Mouse (Mus musculus): Measurements from ENCODE around the gene Gal3st3. TPM values are rescaled to one million over a fixed set of nuclear protein-coding genes. Genes with fewer than 3 reads are reported as not detected.

Gene Gal3st3
- polyA plus RNA-seq (2015; fragmentation: Nextera tagmentation; extraction: Ambion mirVana) = 0.55 and 1.7 TPM in 2 replicates

DNA sequence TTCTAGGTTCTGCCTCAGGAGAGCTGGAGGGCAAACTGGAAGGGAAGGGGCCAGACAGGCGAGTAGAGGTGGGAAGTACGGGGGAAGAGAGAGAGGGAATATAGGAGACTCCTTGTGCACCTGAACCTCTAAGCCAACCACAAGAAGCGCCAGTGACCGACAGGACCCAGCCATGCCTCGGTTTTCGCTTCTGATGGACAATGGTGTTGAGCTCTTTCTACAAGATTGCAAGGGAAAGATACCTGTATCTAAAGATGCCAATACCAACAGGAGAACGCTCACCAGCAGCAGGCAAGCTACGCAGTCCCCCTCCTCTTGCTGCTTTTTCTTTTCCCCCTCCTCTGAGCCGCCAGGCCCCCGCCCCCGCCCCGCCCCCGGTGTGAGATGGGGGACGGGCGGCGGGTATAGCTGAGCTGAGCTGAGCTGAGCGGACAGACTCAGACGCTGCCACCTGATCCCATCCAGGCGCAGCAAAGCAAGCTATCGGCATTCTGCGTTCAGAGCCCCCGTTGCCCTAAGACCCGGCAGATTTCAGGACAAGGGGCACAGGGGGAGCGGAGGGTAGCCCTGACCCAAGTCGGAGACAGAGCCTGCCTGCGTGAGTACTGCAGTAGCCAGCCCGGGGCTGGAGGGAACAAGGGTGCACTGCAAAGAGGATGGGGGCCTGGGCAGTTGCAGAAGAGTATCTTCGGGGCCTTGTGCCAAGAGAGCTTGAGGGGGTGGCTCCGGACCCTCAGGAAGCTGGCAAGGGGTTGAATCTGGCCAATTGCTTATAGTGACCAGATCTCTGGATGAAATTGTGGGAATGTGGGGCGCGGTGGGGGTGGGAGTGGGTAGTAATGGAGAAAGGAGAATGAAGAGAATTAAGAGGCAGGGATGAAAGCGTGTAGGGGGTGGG is at the start of gene Gal3st3:
Gal3st3 (plus strand) TSS at position 429 of the 898 bp plus-strand sequence.

GRCm38 (mm10) chr19:5272801-5273733 is 25.1 kb upstream of the Gal3st3 start, which contains the start of gene Pacs1:
Gene Pacs1, minus strand, starts transcription at chr19:5273119.

DNA sequence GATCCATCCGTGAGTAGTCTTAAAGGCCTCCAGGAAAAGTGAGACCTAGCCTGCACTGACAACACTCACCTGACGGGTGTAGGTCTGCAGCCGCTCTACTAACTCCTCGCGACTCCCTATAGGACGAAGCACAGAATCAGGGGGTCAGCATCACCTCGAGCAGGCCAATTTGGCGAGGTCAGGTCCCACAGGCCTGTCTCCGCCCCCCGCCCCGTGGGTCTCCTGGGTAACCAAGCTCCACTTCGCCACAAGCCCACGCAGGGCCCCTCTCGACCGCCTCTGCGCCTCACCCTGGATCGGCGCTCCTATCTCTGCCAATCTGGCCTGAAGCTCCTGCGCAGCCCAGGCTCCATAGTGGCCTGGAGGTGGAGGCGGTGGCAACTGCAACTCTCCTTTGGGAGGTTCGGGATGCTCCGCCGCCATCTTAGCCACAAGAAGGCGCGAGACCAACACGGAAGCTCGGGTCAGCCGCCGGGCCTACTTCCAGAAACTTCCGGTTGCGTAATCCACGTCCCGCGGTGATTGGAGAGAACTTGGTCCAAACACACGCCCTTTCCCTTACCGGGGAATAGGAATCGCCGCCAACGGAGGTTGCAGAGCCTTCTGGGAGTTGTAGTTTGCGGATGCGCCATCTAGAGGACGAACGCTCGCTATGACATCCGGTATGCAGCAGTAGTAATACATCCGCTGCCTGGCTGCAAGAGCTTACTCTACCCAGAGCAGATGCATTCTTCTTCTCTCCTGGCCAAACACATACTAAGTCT is 3.0 kb upstream of the Gal3st3 start, which contains the start of gene Sf3b2:
Sf3b2 (minus strand) TSS at position 484 of the 764 bp plus-strand sequence.

DNA sequence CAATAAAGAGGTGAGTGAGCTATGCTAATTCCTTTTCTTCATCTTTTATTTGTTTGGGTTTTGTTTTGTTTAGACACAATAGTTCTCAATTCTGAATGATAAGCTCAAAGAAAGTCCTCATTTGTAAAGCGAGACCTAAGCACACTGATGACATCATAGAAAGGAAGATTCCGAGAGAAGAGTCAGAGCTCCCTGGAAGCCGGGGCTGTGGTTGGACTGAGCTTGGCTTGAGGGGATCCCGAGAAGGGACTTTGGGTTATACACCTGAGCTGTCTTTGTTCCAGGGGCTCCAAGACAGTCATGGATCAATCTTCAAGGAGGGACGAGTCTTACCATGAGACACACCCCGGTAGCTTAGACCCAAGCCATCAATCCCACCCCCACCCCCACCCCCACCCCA is 37.3 kb downstream of the Gal3st3 start, which contains the start of gene Catsper1:
Catsper1 (plus strand) TSS at position 301 of the 400 bp plus-strand sequence.

GRCm38 (mm10) chr19:5349502-5349873 is 51.4 kb downstream of the Gal3st3 start, which contains the start of gene Cst6:
Gene Cst6, minus strand, starts transcription at chr19:5349574.

Other genes with a start within 250 kb of the Gal3st3 start
- gene Rin1, start 247.8 kb upstream of the Gal3st3 start, polyA plus RNA-seq (2015; fragmentation: Nextera tagmentation; extraction: Ambion mirVana) = 1.1 and 1.5 TPM in 2 replicates
- 79.7 and 120 TPM in 2 replicates for gene Cd248, start 230.3 kb upstream of the Gal3st3 start, polyA plus RNA-seq (2015; fragmentation: Nextera tagmentation; extraction: Ambion mirVana)
- gene Tmem151a, start 212.8 kb upstream of the Gal3st3 start, polyA plus RNA-seq (2015; fragmentation: Nextera tagmentation; extraction: Ambion mirVana) = 6.4 and 9.5 TPM in 2 replicates
- gene Yif1a, start 209.8 kb upstream of the Gal3st3 start, polyA plus RNA-seq (2015; fragmentation: Nextera tagmentation; extraction: Ambion mirVana) = 83.2 and 106 TPM in 2 replicates
- gene Cnih2, start 199.8 kb upstream of the Gal3st3 start, polyA plus RNA-seq (2015; fragmentation: Nextera tagmentation; extraction: Ambion mirVana) = 19.6 and 30.8 TPM in 2 replicates
- 213 and 238 TPM in 2 replicates for gene Rab1b, start 191.3 kb upstream of the Gal3st3 start, polyA plus RNA-seq (2015; fragmentation: Nextera tagmentation; extraction: Ambion mirVana)
- 14.0 and 16.2 TPM in 2 replicates for gene Klc2, start 179.8 kb upstream of the Gal3st3 start, polyA plus RNA-seq (2015; fragmentation: Nextera tagmentation; extraction: Ambion mirVana)
- gene Pacs1, start 25.2 kb upstream of the Gal3st3 start, polyA plus RNA-seq (2015; fragmentation: Nextera tagmentation; extraction: Ambion mirVana) = 13.0 and 16.0 TPM in 2 replicates
- gene Sf3b2, start 2.9 kb upstream of the Gal3st3 start, polyA plus RNA-seq (2015; fragmentation: Nextera tagmentation; extraction: Ambion mirVana) = 149 and 197 TPM in 2 replicates
- gene Catsper1, start 37.4 kb downstream of the Gal3st3 start, polyA plus RNA-seq (2015; fragmentation: Nextera tagmentation; extraction: Ambion mirVana) = not detected in 2 replicates
- 3.2 and 5.0 TPM in 2 replicates for gene Cst6, start 51.2 kb downstream of the Gal3st3 start, polyA plus RNA-seq (2015; fragmentation: Nextera tagmentation; extraction: Ambion mirVana)
- gene Eif1ad, start 68.4 kb downstream of the Gal3st3 start, polyA plus RNA-seq (2015; fragmentation: Nextera tagmentation; extraction: Ambion mirVana) = 23.8 and 31.0 TPM in 2 replicates
- gene Banf1, start 68.8 kb downstream of the Gal3st3 start, polyA plus RNA-seq (2015; fragmentation: Nextera tagmentation; extraction: Ambion mirVana) = 194 and 261 TPM in 2 replicates
- gene Sart1, start 90.4 kb downstream of the Gal3st3 start, polyA plus RNA-seq (2015; fragmentation: Nextera tagmentation; extraction: Ambion mirVana) = 36.8 and 43.5 TPM in 2 replicates
- not detected in 2 replicates for gene Tsga10ip, start 104.2 kb downstream of the Gal3st3 start, polyA plus RNA-seq (2015; fragmentation: Nextera tagmentation; extraction: Ambion mirVana)
- gene Drap1, start 126.6 kb downstream of the Gal3st3 start, polyA plus RNA-seq (2015; fragmentation: Nextera tagmentation; extraction: Ambion mirVana) = 284 and 285 TPM in 2 replicates
- 42.0 and 47.6 TPM in 2 replicates for gene AI837181, start 126.8 kb downstream of the Gal3st3 start, polyA plus RNA-seq (2015; fragmentation: Nextera tagmentation; extraction: Ambion mirVana)
- gene Fosl1, start 149.2 kb downstream of the Gal3st3 start, polyA plus RNA-seq (2015; fragmentation: Nextera tagmentation; extraction: Ambion mirVana) = not detected in 2 replicates
- 12.7 and 16.2 TPM in 2 replicates for gene Ccdc85b, start 159.6 kb downstream of the Gal3st3 start, polyA plus RNA-seq (2015; fragmentation: Nextera tagmentation; extraction: Ambion mirVana)
- 92.0 and 126 TPM in 2 replicates for gene Fibp, start 162.3 kb downstream of the Gal3st3 start, polyA plus RNA-seq (2015; fragmentation: Nextera tagmentation; extraction: Ambion mirVana)
- gene Ctsw, start 170.2 kb downstream of the Gal3st3 start, polyA plus RNA-seq (2015; fragmentation: Nextera tagmentation; extraction: Ambion mirVana) = 0.36 and 1.1 TPM in 2 replicates
- 77.3 and 88.0 TPM in 2 replicates for gene Efemp2, start 175.6 kb downstream of the Gal3st3 start, polyA plus RNA-seq (2015; fragmentation: Nextera tagmentation; extraction: Ambion mirVana)
- 18.1 and 22.0 TPM in 2 replicates for gene Mus81, start 190.1 kb downstream of the Gal3st3 start, polyA plus RNA-seq (2015; fragmentation: Nextera tagmentation; extraction: Ambion mirVana)
- gene Cfl1, start 192.1 kb downstream of the Gal3st3 start, polyA plus RNA-seq (2015; fragmentation: Nextera tagmentation; extraction: Ambion mirVana) = 1,277 and 1,424 TPM in 2 replicates
- gene 1700020D05Rik, start 205.5 kb downstream of the Gal3st3 start, polyA plus RNA-seq (2015; fragmentation: Nextera tagmentation; extraction: Ambion mirVana) = not detected in 2 replicates
- gene Snx32, start 212.2 kb downstream of the Gal3st3 start, polyA plus RNA-seq (2015; fragmentation: Nextera tagmentation; extraction: Ambion mirVana) = 14.4 and 16.0 TPM in 2 replicates

All from adrenal gland, postnatal 0 days (tissue).